Mouse (Mus musculus) liver, adult 2 months (tissue): Measurements from ENCODE around the gene Ptgs1.

ENCODE experiments used
- CTCF ChIP-seq: fragments of 200-500 bp; IDR thresholded peaks from 2 replicates; pipeline ENCODE4 v1.5.1; 2011; ENCODE audit warnings: low read depth, low read length, control low read depth
- POLR2A ChIP-seq: fragments of 200-500 bp; IDR thresholded peaks from 2 replicates; pipeline ENCODE4 v1.6.1; 2011; ENCODE audit warnings: low read length, control low read depth; ENCODE audit not compliant: insufficient read depth; ENCODE audit errors: extremely low read depth

DNA sequence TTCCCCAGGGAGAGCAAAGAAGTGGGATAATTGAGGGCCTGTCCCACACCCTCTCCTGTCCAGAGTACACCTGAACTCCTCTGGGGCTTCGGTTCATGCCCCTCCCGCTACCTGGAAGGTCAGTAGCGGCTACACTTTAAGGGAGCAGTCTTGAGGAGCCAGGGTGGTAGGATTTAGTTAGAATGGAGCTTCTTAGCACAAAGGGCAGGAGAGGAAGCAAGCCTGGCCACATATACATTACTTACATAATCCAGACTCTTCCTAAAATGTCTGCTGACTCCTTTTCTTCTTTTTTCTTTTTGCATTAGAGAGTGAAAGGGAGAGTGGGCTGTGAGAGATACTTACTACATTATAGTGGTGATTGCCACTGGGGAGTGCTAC, 31.4 kb upstream of the Ptgs1 start:
- TF ChIP-seq CTCF (no peak), POLR2A (no peak)
